Mouse (Mus musculus) CH12.LX (cell line): ENCODE data around the gene Gsdmc3. TPM values are rescaled to one million over a fixed set of nuclear protein-coding genes. Genes with fewer than 3 reads are reported as not detected.
"Not testable (repeated sequence)": the region's sequence is repeated elsewhere in the genome, so short reads cannot be mapped to it uniquely, and the experiment has no call there.

ENCODE experiments used
- DNase-seq: peaks from one replicate; pipeline ENCODE4 v3.0.0-alpha.2; 2013; ENCODE audit errors: extremely low read depth
- H3K27ac ChIP-seq: 2 replicates; pipeline ENCODE4 v1.5.1; 2012; ENCODE audit warnings: low read depth, mild to moderate bottlenecking, control low read depth, moderate library complexity; ENCODE audit not compliant: insufficient read depth
- H3K27me3 ChIP-seq: replicated peaks from 2 replicates; pipeline ENCODE3; 2012; ENCODE audit warnings: inconsistent platforms
- H3K36me3 ChIP-seq, 2 experiments: replicated peaks in 1 of 2; 2 replicates each; pipeline versions ENCODE3 to v1.6.1; 2012; ENCODE audit warnings: inconsistent platforms in 1 of 2, low read length in 1 of 2, mild to moderate bottlenecking in 1 of 2, mixed read lengths in 1 of 2, moderate library complexity in 1 of 2; ENCODE audit not compliant: control insufficient read depth in 1 of 2, insufficient read depth in 1 of 2
- H3K4me1 ChIP-seq, 2 experiments: 2 replicates each; pipeline ENCODE4 v1.6.1; 2012; ENCODE audit warnings: inconsistent platforms in 1 of 2, moderate library complexity in 1 of 2; ENCODE audit not compliant: insufficient read depth in 2 of 2, control insufficient read depth in 1 of 2
- H3K4me2 ChIP-seq: 2 replicates; pipeline ENCODE4 v1.6.1; 2012; ENCODE audit warnings: low read depth, mild to moderate bottlenecking, control low read depth; ENCODE audit not compliant: poor library complexity, insufficient read depth, severe bottlenecking
- H3K4me3 ChIP-seq, 3 experiments: fragments of 150-350 bp in 1 of 3; sonication (generic) in 1 of 3; replicated peaks in 1 of 3; 2 replicates each; pipeline versions ENCODE3 to v1.5.1; 2011 to 2012; ENCODE audit warnings: low read depth in 2 of 3, low read length in 2 of 3, mild to moderate bottlenecking in 2 of 3, moderate library complexity in 2 of 3, control low read depth in 1 of 3, improper control_type of control experiment in 1 of 3, inconsistent platforms in 1 of 3, mixed read lengths in 1 of 3; ENCODE audit not compliant: poor library complexity in 1 of 3
- H3K79me2 ChIP-seq: replicated peaks from 2 replicates; pipeline ENCODE4 v1.6.1; 2012; ENCODE audit warnings: mild to moderate bottlenecking, moderate library complexity; ENCODE audit not compliant: control insufficient read depth, poor library complexity, insufficient read depth, severe bottlenecking; ENCODE audit errors: extremely low read depth
- H3K9ac ChIP-seq: 2 replicates; pipeline ENCODE4 v1.6.1; 2012; ENCODE audit warnings: low read depth, mild to moderate bottlenecking, control low read depth, moderate library complexity; ENCODE audit not compliant: insufficient read depth
- H3K9me3 ChIP-seq: replicated peaks from 2 replicates; pipeline ENCODE3; 2012; ENCODE audit warnings: low read length, inconsistent platforms, mixed read lengths
- CTCF ChIP-seq, 2 experiments: IDR thresholded peaks in 1 of 2; conservative IDR thresholded peaks in 1 of 2; 2 replicates each; pipeline ENCODE4 v1.5.1; 2011 to 2012; ENCODE audit warnings: low read depth in 2 of 2, low read length in 2 of 2, improper control_type of control experiment in 1 of 2, inconsistent platforms in 1 of 2, mild to moderate bottlenecking in 1 of 2, moderate library complexity in 1 of 2
- RAD21 ChIP-seq: IDR thresholded peaks from 2 replicates; pipeline ENCODE4 v1.6.1; 2011; ENCODE audit warnings: low read depth, mild to moderate bottlenecking, low read length, improper control_type of control experiment, moderate library complexity
- SMC3 ChIP-seq: IDR thresholded peaks from 2 replicates; pipeline ENCODE4 v1.6.1; 2011; ENCODE audit warnings: low read depth, low read length, improper control_type of control experiment
- dilution Hi-C: fragments of 300-500 bp; cut with MboI; formaldehyde crosslinking; loops from 2 replicates; pipeline ENCODE4 v1.14.3; 2020; ENCODE audit warnings: low sequenced_read_pairs; ENCODE audit not compliant: extremely low pct_unique_long_range_greater_than_20kb, extremely low pct_ligation_motif_present
- in situ Hi-C: fragments of 300-500 bp; cut with MboI; formaldehyde crosslinking; loops from 3 replicates; pipeline ENCODE4 v1.14.3; 2019; ENCODE audit warnings: low sequenced_read_pairs, low pct_ligation_motif_present, low pct_unique_long_range_greater_than_20kb, mixed read lengths
- polyA plus RNA-seq: library from polyadenylated mRNA; unstranded; fragments of >175 nt; gene quantifications from 2 replicates; pipeline ENCODE4 v1.2.1, GENCODE M21; 2012; ENCODE audit warnings: low read depth; ENCODE audit not compliant: insufficient read length
- total RNA-seq, 2 experiments: library from RNA; depleted of rRNA; stranded (reverse); fragments of 300-350 nt in 1 of 2; fragments of >200 nt in 1 of 2; gene quantifications; 2 replicates each; pipeline ENCODE4 v1.2.3; 2012 to 2014

Gsdmc3 gene
- total and polyA plus RNA-seq, 3 experiments, result 0.09 TPM; not detected in 2

DNA sequence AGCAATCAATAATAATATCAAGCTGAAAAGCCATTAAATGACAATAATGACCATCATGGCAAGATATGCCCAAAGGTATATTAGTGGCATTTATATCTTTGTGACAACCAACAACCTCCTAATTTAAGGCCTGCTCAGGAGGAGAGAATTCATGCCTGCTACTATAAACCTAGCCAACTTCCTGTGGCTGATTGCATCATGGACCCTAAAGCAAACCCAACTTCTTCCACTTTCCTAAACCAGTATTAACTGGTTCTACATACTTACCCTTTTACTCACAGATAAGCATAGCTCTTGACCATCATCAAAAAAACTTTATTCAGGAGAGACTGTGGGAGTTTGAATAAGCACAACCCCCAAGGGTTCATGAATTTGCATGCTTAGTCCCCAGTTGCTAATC lies 2.2 kb downstream of the Gsdmc3 start:
- H3K4me3 ChIP-seq, H3K9me3 ChIP-seq, H3K4me2 ChIP-seq, H3K9ac ChIP-seq, H3K79me2 ChIP-seq, DNase-seq, in situ Hi-C loops, H3K4me1 ChIP-seq, dilution Hi-C loops, H3K36me3 ChIP-seq, H3K27me3 ChIP-seq, H3K27ac ChIP-seq: not testable (repeated sequence)

DNA sequence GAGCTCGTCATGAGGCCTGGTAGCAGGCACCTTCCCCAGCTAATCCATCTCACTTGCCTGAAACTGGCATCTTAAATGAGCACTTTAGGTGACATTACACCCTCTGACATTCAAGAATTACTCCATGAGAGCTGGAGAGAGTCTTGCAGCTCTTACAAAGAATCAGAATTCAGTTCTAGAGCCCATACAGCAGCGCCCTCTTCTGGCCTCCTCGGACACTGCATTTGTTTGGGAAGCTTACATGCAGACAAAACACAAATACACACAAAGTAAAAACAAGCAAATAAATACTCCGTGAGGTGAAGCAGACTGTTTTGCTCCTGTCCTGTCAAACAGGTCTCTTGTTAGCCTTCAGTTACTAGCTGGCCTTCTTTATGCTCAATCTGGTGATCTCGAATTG lies 16.4 kb downstream of the Gsdmc3 start:
- H3K27me3 ChIP-seq, H3K9me3 ChIP-seq, H3K9ac ChIP-seq, H3K36me3 ChIP-seq, dilution Hi-C loops, H3K4me1 ChIP-seq, H3K79me2 ChIP-seq, H3K4me2 ChIP-seq, in situ Hi-C loops, H3K4me3 ChIP-seq, H3K27ac ChIP-seq: not testable (repeated sequence)
- peak; percentile 41 for TF ChIP-seq RAD21
- TF ChIP-seq CTCF (conservative IDR thresholded peaks at IDR 0.05 in 1 of 2, IDR thresholded peaks at IDR 0.05 in 1 of 2; ENCODE audit: low read depth in 2 of 2, low read length in 2 of 2), result peak; percentile 56 to 73
- TF ChIP-seq SMC3, result peak; percentile 20; the same call in 1 of the 2 replicates
- DNase-seq, result peak; percentile 37

Other genes starting within 250 kb of the Gsdmc3 start
- gene Gsdmc2, start 33.4 kb downstream of the Gsdmc3 start, total RNA-seq (2012; rRNA removed), result not detected in 2 replicates
- not detected in 2 replicates for gene Gsdmc2, start 33.4 kb downstream of the Gsdmc3 start, total RNA-seq (2014; rRNA removed)
- gene Gsdmc2, start 33.4 kb downstream of the Gsdmc3 start, polyA plus RNA-seq, result not detected in 2 replicates
- not detected in 2 replicates for gene Gsdmc4, start 33.7 kb upstream of the Gsdmc3 start, total RNA-seq (2012; rRNA removed)
- 0.11 TPM in 1 of 2 replicates, not detected in the other for gene Gsdmc4, start 33.7 kb upstream of the Gsdmc3 start, total RNA-seq (2014; rRNA removed)
- gene Gsdmc4, start 33.7 kb upstream of the Gsdmc3 start, polyA plus RNA-seq, result 0.11 TPM in 1 of 2 replicates, not detected in the other
- 85.0 and 113 TPM in 2 replicates for gene Fam49b, start 181.9 kb upstream of the Gsdmc3 start, total RNA-seq (2012; rRNA removed)
- 546 and 568 TPM in 2 replicates for gene Fam49b, start 181.9 kb upstream of the Gsdmc3 start, total RNA-seq (2014; rRNA removed)
- gene Fam49b, start 181.9 kb upstream of the Gsdmc3 start, polyA plus RNA-seq, result 266 and 329 TPM in 2 replicates